Mouse (Mus musculus) embryonic facial prominence, embryonic 15.5 days (tissue): ENCODE data around the gene Tlcd1. TPM values are rescaled to one million over a fixed set of nuclear protein-coding genes. Genes with fewer than 3 reads are reported as not detected.

ENCODE experiments used
- ATAC-seq: fragments of 200-750 bp; cut with Nextera tagmentation; 2 replicates; pipeline ENCODE4 v1.8.0; 2017; ENCODE audit warnings: low read depth, moderate TSS enrichment; ENCODE audit not compliant: insufficient number of reproducible peaks, low FRiP score, low TSS enrichment
- H3K27ac ChIP-seq: fragments of 300-500 bp; sonication (generic); replicated peaks from 2 replicates; pipeline ENCODE4 v1.5.1; 2015; ENCODE audit warnings: mild to moderate bottlenecking, inconsistent platforms
- H3K27me3 ChIP-seq: fragments of 300-500 bp; sonication (generic); 2 replicates; pipeline ENCODE4 v1.6.1; 2015; ENCODE audit warnings: inconsistent platforms
- H3K36me3 ChIP-seq: fragments of 300-500 bp; sonication (generic); 2 replicates; pipeline ENCODE4 v1.6.1; 2015; ENCODE audit warnings: mild to moderate bottlenecking, inconsistent platforms
- H3K4me1 ChIP-seq: fragments of 300-500 bp; sonication (generic); 2 replicates; pipeline ENCODE4 v1.6.1; 2015; ENCODE audit warnings: inconsistent platforms
- H3K4me2 ChIP-seq: fragments of 300-500 bp; sonication (generic); replicated peaks from 2 replicates; pipeline ENCODE4 v1.6.1; 2015; ENCODE audit warnings: mild to moderate bottlenecking, inconsistent platforms
- H3K4me3 ChIP-seq: fragments of 300-500 bp; sonication (generic); replicated peaks from 2 replicates; pipeline ENCODE4 v1.5.1; 2015; ENCODE audit warnings: mild to moderate bottlenecking, inconsistent platforms
- H3K9ac ChIP-seq: fragments of 300-500 bp; sonication (generic); 2 replicates; pipeline ENCODE4 v1.6.1; 2015; ENCODE audit warnings: inconsistent platforms
- H3K9me3 ChIP-seq: fragments of 300-500 bp; sonication (generic); replicated peaks from 2 replicates; pipeline ENCODE4 v1.6.1; 2016; ENCODE audit warnings: inconsistent platforms
- WGBS: fragments of 180-500 bp; shearing (Covaris S2); methylation state at CpG from one replicate; pipeline ENCODE4 v1.1.7; 2015; 5-methylcytosine and 5-hydroxymethylcytosine counted together
- polyA plus RNA-seq: library from polyadenylated mRNA; unstranded; fragments of >200 nt; fragmentation: Nextera tagmentation; extraction: Ambion mirVana; gene quantifications from 2 replicates; pipeline ENCODE4 v1.2.1, GENCODE M21; 2015

The Tlcd1 gene
- polyA plus RNA-seq, 1 experiment from 2014 or later, result 32.8 TPM

- H3K9me3 ChIP-seq, result no peaks in the 10 kb centered on the region
- H3K9ac ChIP-seq, result peak overlapping the region; percentile 82
- H3K36me3 ChIP-seq, result peaks cover 31% of the 10 kb centered on the region
- WGBS, result under 1% methylated on average over 42 of the region's 42 CpGs
- H3K4me2 ChIP-seq, result peak overlapping the region; percentile 64
- ATAC-seq, result peak; percentile 82
- peak overlapping the region; percentile 98 for H3K27ac ChIP-seq
- H3K4me3 ChIP-seq, result peak overlapping the region; percentile 72
- peaks cover 19% of the 10 kb centered on the region for H3K4me1 ChIP-seq
- no peaks in the 10 kb centered on the region for H3K27me3 ChIP-seq
Observed at GRCm38 (mm10) chr11:78189234-78190040, 12.9 kb downstream of the Tlcd1 start.

- H3K4me2 ChIP-seq, result peak overlapping the region; percentile 64
- H3K27ac ChIP-seq, result peak overlapping the region; percentile 98
- no peak for ATAC-seq
- 57% methylated on average over 6 of the region's 6 CpGs for WGBS
- peaks cover 29% of the 10 kb centered on the region for H3K36me3 ChIP-seq
- H3K9me3 ChIP-seq, result no peaks in the 10 kb centered on the region
- H3K4me1 ChIP-seq, result peaks cover 25% of the 10 kb centered on the region
- H3K9ac ChIP-seq, result peak overlapping the region; percentile 82; the same call in 1 of the 2 replicates
- H3K27me3 ChIP-seq, result no peaks in the 10 kb centered on the region
- peak overlapping the region; percentile 72 for H3K4me3 ChIP-seq
Observed at GRCm38 (mm10) chr11:78190041-78190440, 13.5 kb downstream of the Tlcd1 start.

GRCm38 (mm10) chr11:78193113-78193512, 16.6 kb downstream of the Tlcd1 start, which contains the start of gene Proca1:
TSS of gene Proca1 (plus strand) at chr11:78193392.
- no peaks in the 10 kb centered on the region for H3K9me3 ChIP-seq
- peaks cover 28% of the 10 kb centered on the region for H3K4me1 ChIP-seq
- H3K4me2 ChIP-seq, result peak within 1 kb of the TSS; percentile 81
- peak within 1 kb of the TSS; percentile 55 for H3K4me3 ChIP-seq
- H3K27ac ChIP-seq, result peak within 1 kb of the TSS; percentile 49; the same call in 1 of the 2 replicates
- H3K27me3 ChIP-seq, result no peaks in the 10 kb centered on the region
- peaks cover 29% of the 10 kb centered on the region for H3K36me3 ChIP-seq
- no peak for ATAC-seq
- H3K9ac ChIP-seq, result no peak within 1 kb of the TSS
- WGBS, result 70% methylated on average over 1 of the region's 1 CpGs

- Histone ChIP-seq H3K36me3 (peaks cover 29% of the 10 kb centered on the region), H3K4me1 (peaks cover 23% of the 10 kb centered on the region), H3K9me3 (no peaks in the 10 kb centered on the region), H3K27me3 (no peaks in the 10 kb centered on the region), H3K27ac (peak overlapping the region; percentile 49; the same call in 1 of the 2 replicates), H3K4me3 (peak overlapping the region; percentile 55), H3K4me2 (peak overlapping the region; percentile 81), H3K9ac (0 out of 2 replicates have a peak overlapping the region, but pooled peaks have one; percentile 9)
- peak; percentile 75 for ATAC-seq
- 2% methylated on average over 30 of the region's 30 CpGs for WGBS
Observed at GRCm38 (mm10) chr11:78194411-78195100, 18.0 kb downstream of the Tlcd1 start.

GRCm38 (mm10) chr11:78195101-78195863, 18.8 kb downstream of the Tlcd1 start:
- Histone ChIP-seq H3K27ac (peak overlapping the region; percentile 49; the same call in 1 of the 2 replicates), H3K4me3 (peak overlapping the region; percentile 55), H3K36me3 (peaks cover 29% of the 10 kb centered on the region), H3K4me1 (peaks cover 16% of the 10 kb centered on the region), H3K4me2 (peak overlapping the region; percentile 81), H3K9me3 (no peaks in the 10 kb centered on the region), H3K9ac (0 out of 2 replicates have a peak overlapping the region, but pooled peaks have one; percentile 9), H3K27me3 (no peaks in the 10 kb centered on the region)
- WGBS, result 55% methylated on average over 23 of the region's 23 CpGs
- no peak for ATAC-seq

- H3K36me3 ChIP-seq, result peaks cover 44% of the 10 kb centered on the region
- ATAC-seq, result no peak
- H3K9ac ChIP-seq, result no peak overlapping the region
- H3K4me2 ChIP-seq, result no peak overlapping the region
- H3K4me3 ChIP-seq, result no peak overlapping the region
- no peaks in the 10 kb centered on the region for H3K4me1 ChIP-seq
- 92% methylated on average over 3 of the region's 3 CpGs for WGBS
- H3K9me3 ChIP-seq, result no peaks in the 10 kb centered on the region
- H3K27me3 ChIP-seq, result no peaks in the 10 kb centered on the region
- no peak overlapping the region for H3K27ac ChIP-seq
Observed at GRCm38 (mm10) chr11:78202372-78202771, 25.9 kb downstream of the Tlcd1 start.

- Histone ChIP-seq H3K9ac (no peak overlapping the region), H3K4me2 (no peak overlapping the region), H3K9me3 (no peaks in the 10 kb centered on the region), H3K4me1 (no peaks in the 10 kb centered on the region), H3K27ac (no peak overlapping the region), H3K27me3 (no peaks in the 10 kb centered on the region), H3K4me3 (no peak overlapping the region), H3K36me3 (peaks cover 63% of the 10 kb centered on the region)
- 78% methylated on average over 6 of the region's 6 CpGs for WGBS
- ATAC-seq, result no peak
Observed at GRCm38 (mm10) chr11:78204287-78204686, 27.8 kb downstream of the Tlcd1 start.

GRCm38 (mm10) chr11:78205361-78206206, 29.1 kb downstream of the Tlcd1 start:
- H3K4me1 ChIP-seq, result no peaks in the 10 kb centered on the region
- no peak overlapping the region for H3K4me2 ChIP-seq
- no peaks in the 10 kb centered on the region for H3K27me3 ChIP-seq
- H3K9me3 ChIP-seq, result no peaks in the 10 kb centered on the region
- no peak overlapping the region for H3K27ac ChIP-seq
- H3K4me3 ChIP-seq, result no peak overlapping the region
- ATAC-seq, result no peak
- H3K36me3 ChIP-seq, result peaks cover 76% of the 10 kb centered on the region
- H3K9ac ChIP-seq, result no peak overlapping the region
- WGBS, result 74% methylated on average over 13 of the region's 13 CpGs

- ATAC-seq, result no peak
- H3K9me3 ChIP-seq, result no peaks in the 10 kb centered on the region
- H3K4me3 ChIP-seq, result no peak overlapping the region
- H3K9ac ChIP-seq, result no peak overlapping the region
- no peaks in the 10 kb centered on the region for H3K27me3 ChIP-seq
- WGBS, result 90% methylated on average over 7 of the region's 7 CpGs
- H3K4me2 ChIP-seq, result no peak overlapping the region
- H3K27ac ChIP-seq, result no peak overlapping the region
- peaks cover 91% of the 10 kb centered on the region for H3K36me3 ChIP-seq
- no peaks in the 10 kb centered on the region for H3K4me1 ChIP-seq
Observed at GRCm38 (mm10) chr11:78207190-78207589, 30.7 kb downstream of the Tlcd1 start.

GRCm38 (mm10) chr11:78209886-78210285, 33.4 kb downstream of the Tlcd1 start:
- no peaks in the 10 kb centered on the region for H3K27me3 ChIP-seq
- H3K4me3 ChIP-seq, result no peak overlapping the region
- WGBS, result 85% methylated on average over 6 of the region's 6 CpGs
- no peaks in the 10 kb centered on the region for H3K9me3 ChIP-seq
- no peaks in the 10 kb centered on the region for H3K4me1 ChIP-seq
- H3K9ac ChIP-seq, result no peak overlapping the region
- peaks cover 97% of the 10 kb centered on the region for H3K36me3 ChIP-seq
- H3K4me2 ChIP-seq, result no peak overlapping the region
- no peak for ATAC-seq
- no peak overlapping the region for H3K27ac ChIP-seq
